Mouse (Mus musculus): ENCODE results near the gene Rnf212b. TPM values are rescaled to one million over a fixed set of nuclear protein-coding genes. Genes with fewer than 3 reads are reported as not detected.

The Rnf212b gene
- polyA plus RNA-seq, 1 experiment from 2014 or later = not detected

DNA sequence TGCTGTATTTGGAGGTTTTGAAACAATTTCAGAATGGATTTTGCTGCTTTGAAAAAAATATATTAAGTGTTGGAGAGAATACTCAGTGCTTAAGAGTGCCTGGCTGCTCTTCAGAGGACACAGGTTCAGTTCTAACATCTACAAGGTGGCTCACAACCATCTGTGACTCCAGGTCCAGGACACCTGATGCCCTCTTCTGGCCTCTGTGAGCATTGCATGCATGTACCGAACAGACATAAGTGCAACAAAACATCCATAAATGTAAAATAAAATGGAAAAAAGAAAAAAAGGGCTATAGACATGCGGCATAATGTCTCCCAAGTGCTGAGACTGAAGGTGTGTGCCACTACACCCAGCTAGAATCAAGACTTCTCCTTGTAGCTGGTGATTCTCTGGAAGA, 46.6 kb downstream of the Rnf212b start:
- WGBS = 39% methylated on average over 2 of the region's 2 CpGs
- H3K9ac ChIP-seq (replicated peaks) = no peak overlapping the region
- H3K27ac ChIP-seq = no peak overlapping the region
- ATAC-seq = no peak
- no peaks in the 10 kb centered on the region for H3K27me3 ChIP-seq
- H3K36me3 ChIP-seq = peaks cover 22% of the 10 kb centered on the region
- no peak overlapping the region for H3K4me3 ChIP-seq (replicated peaks)
- peaks cover 11% of the 10 kb centered on the region for H3K4me1 ChIP-seq (replicated peaks)
- no peaks in the 10 kb centered on the region for H3K9me3 ChIP-seq
- no peak overlapping the region for H3K4me2 ChIP-seq (replicated peaks)

DNA sequence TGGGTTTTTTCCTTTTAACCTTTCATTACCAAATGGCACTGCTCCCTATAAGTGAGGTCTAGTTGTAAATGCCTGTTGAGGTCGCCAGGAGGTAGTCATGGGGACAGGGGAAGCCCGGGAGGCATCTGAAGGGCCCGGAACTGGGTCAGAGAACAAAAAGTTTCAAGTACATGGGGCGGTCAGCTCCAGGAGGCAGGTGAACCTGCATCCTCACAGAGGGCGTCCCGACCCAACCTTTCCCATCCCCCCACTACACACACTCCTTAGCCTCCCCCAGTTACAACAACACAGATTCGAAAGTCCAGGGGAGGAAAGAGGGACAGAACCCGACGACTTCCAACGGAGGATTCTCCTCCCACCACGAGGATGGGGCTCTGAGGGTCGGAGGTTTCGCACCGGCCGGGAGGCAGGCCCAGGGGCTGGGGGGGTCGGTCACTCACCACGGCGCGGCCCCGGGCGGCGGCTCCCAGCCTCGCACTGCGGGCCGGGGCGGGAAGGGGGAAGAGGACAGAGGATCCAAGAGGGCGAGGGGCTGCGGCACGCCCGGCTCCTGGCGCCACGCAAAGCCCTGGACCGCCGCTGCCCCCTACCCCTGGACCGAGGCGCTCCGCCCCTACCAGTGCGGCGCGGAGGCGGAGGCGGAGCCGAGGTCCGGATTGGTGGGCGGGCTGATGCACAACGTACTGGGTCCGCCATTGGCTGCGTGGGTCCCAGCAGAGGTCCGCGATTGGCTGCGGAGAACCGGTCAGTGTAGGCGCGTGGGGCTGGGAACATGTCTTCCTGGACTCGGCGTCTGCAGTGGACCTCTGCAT, 49.8 kb downstream of the Rnf212b start:
- no peaks in the 10 kb centered on the region for H3K36me3 ChIP-seq
- no peaks in the 10 kb centered on the region for H3K27me3 ChIP-seq
- peak overlapping the region; percentile 79 for H3K9ac ChIP-seq (replicated peaks)
- peak overlapping the region; percentile 62 for H3K4me3 ChIP-seq (replicated peaks)
- H3K4me1 ChIP-seq (replicated peaks) = peaks cover 11% of the 10 kb centered on the region
- WGBS = under 1% methylated on average over 45 of the region's 56 CpGs
- peak overlapping the region; percentile 72 for H3K27ac ChIP-seq
- H3K9me3 ChIP-seq = no peaks in the 10 kb centered on the region
- peak overlapping the region; percentile 74 for H3K4me2 ChIP-seq (replicated peaks)
- peak; percentile 100 for ATAC-seq

DNA sequence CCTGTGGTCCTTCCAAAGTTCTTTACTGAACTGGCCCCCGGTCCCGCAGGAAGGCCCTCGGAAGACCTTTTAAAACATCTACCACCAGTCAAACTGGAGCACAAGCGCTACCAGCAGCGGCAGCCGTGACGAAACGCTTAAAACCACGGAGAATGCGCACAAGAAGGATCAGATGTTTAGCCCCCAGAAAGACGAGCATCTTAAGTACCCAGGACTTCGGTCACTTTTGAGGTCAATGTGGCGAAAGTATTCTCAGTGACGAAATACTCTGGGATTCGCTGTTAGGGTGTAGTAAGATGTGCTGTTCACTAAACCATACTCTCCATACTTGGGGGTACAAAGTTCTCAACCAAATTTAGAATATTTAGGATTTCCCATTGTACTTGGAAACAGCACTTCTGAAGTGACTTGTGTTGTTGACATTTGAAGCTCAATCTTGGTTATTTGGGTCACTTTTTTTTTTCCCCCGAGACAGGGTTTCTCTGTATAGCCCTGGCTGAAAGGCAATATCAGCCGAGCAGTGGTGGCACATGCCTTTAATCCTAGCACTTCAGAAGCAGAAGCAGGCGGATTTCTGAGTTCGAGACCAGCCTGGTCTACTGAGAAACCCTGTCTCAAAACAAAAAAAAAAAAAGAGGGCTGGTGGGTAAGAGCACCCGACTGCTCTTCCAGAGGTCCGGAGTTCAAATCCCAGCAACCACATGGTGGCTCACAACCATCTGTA, 50.5 kb downstream of the Rnf212b start:
- 17% methylated on average over 21 of the region's 21 CpGs for WGBS
- Histone ChIP-seq H3K36me3 (no peaks in the 10 kb centered on the region), H3K4me3 (replicated peaks) (peak overlapping the region; percentile 62), H3K9me3 (no peaks in the 10 kb centered on the region), H3K4me2 (replicated peaks) (peak overlapping the region; percentile 74), H3K4me1 (replicated peaks) (peaks cover 11% of the 10 kb centered on the region), H3K9ac (replicated peaks) (peak overlapping the region; percentile 69), H3K27me3 (no peaks in the 10 kb centered on the region), H3K27ac (peak overlapping the region; percentile 72)
- ATAC-seq = peak; percentile 12

DNA sequence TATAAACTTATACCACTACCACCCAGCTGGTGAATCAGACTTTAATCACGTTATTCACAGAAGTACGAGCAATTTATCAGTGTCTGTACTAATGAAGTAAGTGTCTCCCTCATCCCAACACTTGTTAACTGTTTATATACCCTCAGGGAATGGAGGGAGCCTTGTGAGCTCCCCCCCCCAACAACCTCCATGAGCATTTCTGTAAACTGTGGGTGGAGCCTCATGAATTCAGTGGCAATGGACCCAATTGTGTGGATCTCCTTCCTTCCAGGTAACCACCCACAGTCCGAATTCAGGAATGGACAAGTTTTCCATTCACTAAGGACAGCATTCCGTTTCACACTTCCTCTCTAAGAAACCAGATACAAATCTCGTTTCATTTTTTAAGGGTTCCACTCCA, 51.7 kb downstream of the Rnf212b start:
- Histone ChIP-seq H3K9ac (replicated peaks) (no peak overlapping the region), H3K4me3 (replicated peaks) (no peak overlapping the region)
- WGBS = 88% methylated on average over 5 of the region's 5 CpGs

DNA sequence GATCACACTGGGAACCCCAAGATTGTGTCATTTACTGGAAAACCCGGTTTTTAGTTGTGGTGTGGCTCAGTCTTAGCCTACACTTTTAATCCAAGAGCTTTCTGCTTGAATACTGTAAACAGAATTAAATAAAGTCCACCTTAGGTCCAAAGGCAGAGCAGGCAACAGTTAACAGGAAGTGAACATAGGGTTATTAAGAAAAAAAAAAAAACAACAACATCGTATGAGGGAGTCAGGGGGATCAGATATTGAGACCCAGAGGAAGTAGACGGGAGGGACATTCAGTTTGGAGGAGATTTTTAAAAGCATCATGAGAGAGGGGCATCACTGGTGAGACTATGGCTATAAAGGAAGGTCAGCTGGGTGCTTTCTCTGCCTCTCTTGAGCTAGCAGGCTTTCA, 52.3 kb downstream of the Rnf212b start:
- Histone ChIP-seq H3K36me3 (no peaks in the 10 kb centered on the region), H3K9ac (replicated peaks) (no peak overlapping the region), H3K9me3 (no peaks in the 10 kb centered on the region), H3K4me2 (replicated peaks) (no peak overlapping the region), H3K27ac (no peak overlapping the region), H3K4me3 (replicated peaks) (no peak overlapping the region), H3K27me3 (no peaks in the 10 kb centered on the region), H3K4me1 (replicated peaks) (peaks cover 11% of the 10 kb centered on the region)
- WGBS = 73% methylated on average over 3 of the region's 3 CpGs
- ATAC-seq = no peak

More for the DNA sequence above, 51.7 kb downstream of the Rnf212b start:
- Histone ChIP-seq H3K4me2 (replicated peaks) (no peak overlapping the region), H3K36me3 (no peaks in the 10 kb centered on the region), H3K4me1 (replicated peaks) (peaks cover 11% of the 10 kb centered on the region), H3K27ac (no peak overlapping the region), H3K27me3 (no peaks in the 10 kb centered on the region), H3K9me3 (no peaks in the 10 kb centered on the region)
- no peak for ATAC-seq

DNA sequence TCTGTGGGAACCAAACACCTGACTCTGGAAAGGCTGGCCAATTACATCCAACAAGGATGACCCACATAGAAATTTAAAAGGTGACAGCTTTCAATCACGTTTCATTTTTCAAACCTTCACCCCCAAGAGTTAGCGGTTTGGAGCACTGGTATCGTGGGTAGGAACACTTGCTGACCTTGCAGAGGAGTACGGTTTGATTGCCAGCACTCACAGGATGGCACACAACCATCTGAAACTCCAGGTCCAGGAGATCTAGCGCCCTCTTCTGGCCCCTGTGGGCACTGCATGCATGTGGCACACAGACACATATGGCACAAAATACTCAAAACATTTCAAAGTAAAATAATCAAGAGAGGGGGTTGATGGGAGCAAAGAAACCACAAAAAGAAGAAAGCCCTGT, 53.0 kb downstream of the Rnf212b start:
- H3K9ac ChIP-seq (replicated peaks) = no peak overlapping the region
- ATAC-seq = no peak
- no peaks in the 10 kb centered on the region for H3K27me3 ChIP-seq
- no peaks in the 10 kb centered on the region for H3K9me3 ChIP-seq
- peaks cover 11% of the 10 kb centered on the region for H3K4me1 ChIP-seq (replicated peaks)
- 56% methylated on average over 5 of the region's 5 CpGs for whole genome bisulfite sequencing
- no peak overlapping the region for H3K4me3 ChIP-seq (replicated peaks)
- no peak overlapping the region for H3K4me2 ChIP-seq (replicated peaks)
- no peak overlapping the region for H3K27ac ChIP-seq
- no peaks in the 10 kb centered on the region for H3K36me3 ChIP-seq

DNA sequence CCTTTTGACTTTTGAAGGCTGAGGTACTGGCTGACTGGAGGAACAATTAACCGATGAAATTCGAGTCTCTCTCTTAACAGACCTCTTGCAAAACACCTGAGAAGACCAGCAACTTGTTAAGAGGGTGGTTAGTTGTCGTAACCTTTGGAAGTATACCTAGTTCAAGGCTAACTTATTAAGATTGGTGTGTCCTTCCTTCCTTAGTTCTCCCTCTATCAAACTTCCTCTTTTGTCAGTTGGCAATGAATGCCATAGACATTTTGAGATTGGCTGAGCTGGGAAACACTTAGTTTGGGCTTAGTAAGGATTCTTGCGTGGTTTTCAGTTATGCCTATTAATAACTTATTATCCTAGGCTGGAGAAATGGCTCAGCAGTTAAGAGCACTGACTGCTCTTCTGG, 54.1 kb downstream of the Rnf212b start:
- no peak overlapping the region for H3K4me3 ChIP-seq (replicated peaks)
- no peak overlapping the region for H3K4me2 ChIP-seq (replicated peaks)
- 90% methylated on average over 4 of the region's 4 CpGs for WGBS
- no peak overlapping the region for H3K9ac ChIP-seq (replicated peaks)
- H3K9me3 ChIP-seq = no peaks in the 10 kb centered on the region
- no peak for ATAC-seq
- no peaks in the 10 kb centered on the region for H3K27me3 ChIP-seq
- H3K4me1 ChIP-seq (replicated peaks) = peaks cover 9% of the 10 kb centered on the region
- H3K27ac ChIP-seq = no peak overlapping the region
- no peaks in the 10 kb centered on the region for H3K36me3 ChIP-seq

DNA sequence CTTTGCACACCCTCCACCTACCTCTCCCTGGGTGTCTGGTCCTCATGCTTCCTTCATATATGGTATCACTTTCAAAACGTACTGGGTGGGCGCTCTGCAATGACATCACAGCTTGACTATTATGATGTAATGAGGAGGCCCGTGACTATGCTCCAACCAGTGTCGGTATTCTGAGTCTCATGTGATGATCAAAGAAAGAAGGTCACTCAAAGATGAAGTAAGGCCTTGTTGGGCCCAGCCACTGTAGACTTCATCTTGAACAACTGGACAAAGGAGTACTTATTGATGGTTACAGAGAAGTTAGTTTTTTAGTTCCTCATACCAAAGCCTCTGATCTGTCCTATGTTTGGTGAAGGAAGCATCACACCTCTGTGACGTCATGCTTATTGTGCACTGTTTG, 56.9 kb downstream of the Rnf212b start, which contains the start of gene Homez:
TSS of gene Homez (minus strand) at position 101 of the 400 bp plus-strand sequence.
- Histone ChIP-seq H3K36me3 (no peaks in the 10 kb centered on the region; the same call in 1 of the 2 replicates), H3K27ac (no peak within 1 kb of the TSS)

DNA sequence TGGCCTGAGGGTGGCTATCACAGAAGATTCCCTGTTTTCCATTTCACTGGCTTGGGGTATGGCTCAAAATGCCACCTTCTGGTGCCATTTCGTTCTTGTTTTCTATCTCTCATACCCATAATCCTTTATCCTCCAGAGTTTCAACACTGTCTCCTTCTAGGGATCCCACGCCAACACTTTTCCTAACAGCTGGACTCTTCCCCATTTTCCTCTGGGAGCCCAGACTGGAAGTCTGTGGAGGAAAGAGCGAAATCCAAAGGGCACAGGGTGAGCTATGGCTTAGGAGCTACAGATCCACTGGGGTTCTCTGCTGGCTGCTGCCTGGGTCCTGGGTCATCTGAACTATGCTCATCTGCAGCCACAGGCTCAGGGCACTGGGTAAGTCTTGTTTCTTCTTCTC, 60.2 kb downstream of the Rnf212b start:
- Histone ChIP-seq H3K27me3 (peaks cover 6% of the 10 kb centered on the region; the same call in 1 of the 2 replicates), H3K9me3 (no peaks in the 10 kb centered on the region), H3K36me3 (no peaks in the 10 kb centered on the region; the same call in 1 of the 2 replicates), H3K27ac (no peak overlapping the region), H3K4me1 (replicated peaks) (peaks cover 18% of the 10 kb centered on the region), H3K4me3 (replicated peaks) (no peak overlapping the region), H3K9ac (replicated peaks) (no peak overlapping the region), H3K4me2 (replicated peaks) (no peak overlapping the region)
- WGBS = 91% methylated on average over 3 of the region's 3 CpGs
- no peak for ATAC-seq

More for the DNA sequence above, 56.9 kb downstream of the Rnf212b start, which contains the start of gene Homez:
- Histone ChIP-seq H3K4me1 (replicated peaks) (peaks cover 8% of the 10 kb centered on the region), H3K4me2 (replicated peaks) (no peak within 1 kb of the TSS), H3K9me3 (no peaks in the 10 kb centered on the region), H3K27me3 (no peaks in the 10 kb centered on the region), H3K4me3 (replicated peaks) (no peak within 1 kb of the TSS), H3K9ac (replicated peaks) (no peak within 1 kb of the TSS)
- 89% methylated on average over 5 of the region's 5 CpGs for WGBS
- ATAC-seq = no peak

DNA sequence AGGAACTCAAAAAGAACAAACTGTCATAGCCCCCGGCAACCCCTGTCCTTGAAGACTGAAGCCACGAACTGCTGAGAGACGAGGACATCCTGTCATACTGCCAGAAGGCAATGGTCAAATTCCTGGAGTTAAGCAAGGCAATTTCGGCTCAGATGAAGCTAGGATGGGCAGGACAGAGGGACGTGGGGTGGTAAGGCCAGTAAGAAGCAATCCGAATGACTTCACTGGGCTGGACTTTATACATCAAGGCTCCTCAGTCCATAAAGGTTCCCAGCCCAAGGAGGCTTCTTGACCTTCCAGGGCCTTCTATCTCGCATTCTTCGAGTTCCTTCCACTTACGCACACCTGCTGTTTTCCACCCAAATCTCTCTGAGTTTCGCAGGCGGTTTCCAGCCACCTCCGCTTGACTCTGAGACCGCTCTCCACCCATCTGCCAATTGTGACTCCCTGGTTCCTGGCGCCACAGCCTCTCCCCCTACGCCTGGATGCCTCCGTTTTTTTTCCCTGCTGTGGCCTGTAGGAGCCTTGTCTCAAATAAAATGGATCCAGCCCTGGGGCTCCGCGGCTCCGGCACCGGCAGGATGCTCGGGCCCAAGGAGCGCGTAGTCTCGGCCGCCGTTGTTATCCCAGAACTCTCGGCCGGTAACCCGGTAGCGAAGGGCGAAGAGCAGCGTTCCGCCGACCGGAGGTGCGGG, 62.0 kb downstream of the Rnf212b start:
- Histone ChIP-seq H3K9me3 (no peaks in the 10 kb centered on the region), H3K9ac (replicated peaks) (peak overlapping the region; percentile 88), H3K27me3 (peaks cover 6% of the 10 kb centered on the region; the same call in 1 of the 2 replicates), H3K4me2 (replicated peaks) (peak overlapping the region; percentile 97), H3K36me3 (no peaks in the 10 kb centered on the region; the same call in 1 of the 2 replicates), H3K4me3 (replicated peaks) (peak overlapping the region; percentile 70), H3K4me1 (replicated peaks) (peaks cover 18% of the 10 kb centered on the region), H3K27ac (peak overlapping the region; percentile 92)
- 2% methylated on average over 36 of the region's 36 CpGs for WGBS
- ATAC-seq = peak; percentile 68

DNA sequence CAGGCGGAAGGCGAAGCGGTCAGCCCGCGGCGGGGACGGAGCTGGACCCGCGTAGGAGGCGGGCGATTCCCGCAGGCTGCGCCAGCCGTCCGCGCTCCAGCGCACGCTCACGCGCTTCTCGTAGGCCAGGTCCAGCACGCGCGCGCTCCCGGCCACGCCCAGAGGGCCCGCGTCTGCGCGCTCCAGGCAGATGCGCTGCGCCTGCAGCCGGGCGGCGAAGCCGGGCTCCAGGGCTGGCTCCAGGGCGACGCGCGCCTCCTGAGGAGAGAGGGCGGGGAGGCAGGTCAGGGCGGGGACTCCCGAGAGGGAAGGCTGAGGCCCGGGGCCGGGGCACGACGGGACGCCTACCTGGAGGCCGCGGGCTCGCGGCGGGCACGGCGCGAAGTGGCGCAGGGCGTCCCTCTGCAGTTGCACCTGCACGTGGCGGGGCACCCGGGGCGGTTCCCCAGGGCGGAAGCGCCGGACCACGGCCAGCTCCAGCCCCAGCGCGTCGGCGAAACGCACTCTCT, 62.7 kb downstream of the Rnf212b start:
- ATAC-seq = peak; percentile 91
- Histone ChIP-seq H3K4me1 (replicated peaks) (peaks cover 18% of the 10 kb centered on the region), H3K4me2 (replicated peaks) (peak overlapping the region; percentile 97), H3K27ac (peak overlapping the region; percentile 92), H3K9me3 (no peaks in the 10 kb centered on the region), H3K9ac (replicated peaks) (peak overlapping the region; percentile 88), H3K36me3 (no peaks in the 10 kb centered on the region; the same call in 1 of the 2 replicates), H3K27me3 (peaks cover 9% of the 10 kb centered on the region; the same call in 1 of the 2 replicates), H3K4me3 (replicated peaks) (peak overlapping the region; percentile 70)
- under 1% methylated on average over 50 of the region's 72 CpGs for WGBS
